Mouse (Mus musculus) neural tube, embryonic 11.5 days (tissue): ENCODE data around the gene Clip2. TPM values are rescaled to one million over a fixed set of nuclear protein-coding genes. Genes with fewer than 3 reads are reported as not detected.

Source experiments
- ATAC-seq: fragments of 200-750 bp; cut with Nextera tagmentation; 2 replicates; pipeline ENCODE4 v1.8.0; 2017; ENCODE audit warnings: moderate number of reproducible peaks, mild to moderate bottlenecking, moderate TSS enrichment, moderate library complexity; ENCODE audit not compliant: insufficient read depth, low FRiP score, low TSS enrichment
- DNase-seq: peaks from one replicate; pipeline ENCODE4 v3.0.0-alpha.2; 2015; ENCODE audit warnings: low spot score
- H3K27ac ChIP-seq: fragments of 300-500 bp; sonication (generic); 2 replicates; pipeline ENCODE4 v1.5.1; 2014; ENCODE audit warnings: low read depth, mild to moderate bottlenecking, low read length
- H3K27me3 ChIP-seq: fragments of 300-500 bp; sonication (generic); 2 replicates; pipeline ENCODE4 v1.6.1; 2014; ENCODE audit warnings: mild to moderate bottlenecking, low read length, mixed read lengths; ENCODE audit not compliant: control insufficient read depth, insufficient read depth
- H3K36me3 ChIP-seq: fragments of 300-500 bp; sonication (generic); 2 replicates; pipeline ENCODE4 v1.6.1; 2014; ENCODE audit warnings: mild to moderate bottlenecking, low read length, moderate library complexity, mixed read lengths; ENCODE audit not compliant: control insufficient read depth, insufficient read depth
- H3K4me1 ChIP-seq: fragments of 300-500 bp; sonication (generic); 2 replicates; pipeline ENCODE4 v1.6.1; 2014; ENCODE audit warnings: low read length, mixed read lengths; ENCODE audit not compliant: control insufficient read depth, insufficient read depth
- H3K4me2 ChIP-seq: fragments of 300-500 bp; sonication (generic); 2 replicates; pipeline ENCODE4 v1.6.1; 2014; ENCODE audit warnings: low read depth, mild to moderate bottlenecking, moderate library complexity
- H3K4me3 ChIP-seq: fragments of 300-500 bp; sonication (generic); 2 replicates; pipeline ENCODE4 v1.5.1; 2014; ENCODE audit warnings: low read depth, low read length
- H3K9ac ChIP-seq: fragments of 300-500 bp; sonication (generic); 2 replicates; pipeline ENCODE4 v1.6.1; 2014; ENCODE audit warnings: mild to moderate bottlenecking, low read length
- H3K9me3 ChIP-seq: fragments of 300-500 bp; sonication (generic); 2 replicates; pipeline ENCODE4 v1.6.1; 2016; ENCODE audit warnings: low read length; ENCODE audit not compliant: control insufficient read depth
- WGBS: fragments of 180-500 bp; shearing (Covaris S2); extraction: QIAGEN DNeasy Blood & Tissue Kit; methylation state at CpG from one replicate; pipeline ENCODE4 v1.1.7; 2014; 5-methylcytosine and 5-hydroxymethylcytosine counted together
- polyA plus RNA-seq: library from polyadenylated mRNA; unstranded; fragments of >200 nt; fragmentation: Nextera tagmentation; extraction: Ambion mirVana; gene quantifications from 2 replicates; pipeline ENCODE4 v1.2.1, GENCODE M21; 2014

The Clip2 gene
- polyA plus RNA-seq, 1 experiment from 2014 or later = 7.6 TPM

DNA sequence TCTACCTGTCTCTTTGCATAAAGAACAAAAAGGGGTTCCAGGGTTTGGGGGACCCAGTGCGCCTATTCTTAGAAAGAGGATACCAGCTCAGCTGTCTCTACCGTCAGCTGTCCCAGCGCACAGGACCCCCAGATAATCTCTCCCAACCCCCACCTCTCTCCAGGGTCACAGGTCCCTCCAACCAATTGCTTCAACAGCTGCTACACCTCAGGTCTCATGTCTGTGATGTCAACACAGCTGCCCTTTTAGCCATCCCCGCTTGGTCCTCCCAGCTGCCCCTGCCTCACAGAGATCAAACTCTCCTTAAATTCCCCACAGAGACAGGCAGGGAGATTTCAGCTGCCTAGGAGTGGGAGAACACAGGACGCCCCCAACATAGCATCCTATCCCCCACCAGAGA lies 28.5 kb downstream of the Clip2 start:
- H3K36me3 ChIP-seq = peaks cover 8% of the 10 kb centered on the region
- H3K27me3 ChIP-seq = no peaks in the 10 kb centered on the region
- no peak overlapping the region for H3K9ac ChIP-seq
- H3K4me1 ChIP-seq = no peaks in the 10 kb centered on the region
- no peak overlapping the region for H3K27ac ChIP-seq
- no peak overlapping the region for H3K4me2 ChIP-seq
- no peaks in the 10 kb centered on the region for H3K9me3 ChIP-seq
- DNase-seq = no peak
- 77% methylated on average over 5 of the region's 5 CpGs for WGBS
- no peak overlapping the region for H3K4me3 ChIP-seq
- ATAC-seq = no peak

- WGBS = 92% methylated on average over 26 of the region's 26 CpGs
- H3K27me3 ChIP-seq = no peaks in the 10 kb centered on the region
- no peaks in the 10 kb centered on the region for H3K4me1 ChIP-seq
- peaks cover 11% of the 10 kb centered on the region for H3K36me3 ChIP-seq
- no peaks in the 10 kb centered on the region for H3K9me3 ChIP-seq
- no peak overlapping the region for H3K4me3 ChIP-seq
- ATAC-seq (no peak), DNase-seq (no peak)
- no peak overlapping the region for H3K27ac ChIP-seq
- H3K4me2 ChIP-seq = no peak overlapping the region
- H3K9ac ChIP-seq = no peak overlapping the region
These were observed 29.7 kb downstream of the Clip2 start for GRCm38 (mm10) chr5:134522524-134522923.

DNA sequence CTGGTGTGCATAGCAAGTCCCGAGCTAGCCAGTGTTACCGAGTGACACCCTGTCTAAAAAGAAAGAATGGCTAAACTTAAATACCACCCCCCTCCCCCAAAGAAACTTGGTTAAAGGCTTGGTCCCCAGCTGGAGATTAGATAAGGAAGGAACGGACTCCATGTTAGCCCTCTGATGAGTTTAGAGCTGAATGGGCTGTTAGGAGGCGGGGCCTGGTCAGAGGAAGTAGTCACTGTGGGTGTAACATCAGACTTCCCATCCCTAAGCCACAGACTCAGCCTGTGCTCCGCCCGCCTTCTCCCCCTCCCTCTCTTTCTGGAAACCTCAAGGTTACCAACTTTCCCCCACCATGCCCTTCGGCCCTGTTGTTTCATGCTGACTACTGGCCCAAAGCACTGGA lies 30.4 kb downstream of the Clip2 start:
- Histone ChIP-seq H3K36me3 (peaks cover 17% of the 10 kb centered on the region), H3K9me3 (no peaks in the 10 kb centered on the region), H3K27me3 (no peaks in the 10 kb centered on the region), H3K9ac (no peak overlapping the region), H3K4me2 (no peak overlapping the region), H3K4me1 (no peaks in the 10 kb centered on the region), H3K27ac (no peak overlapping the region), H3K4me3 (no peak overlapping the region)
- DNase-seq = no peak
- 98% methylated on average over 7 of the region's 7 CpGs for WGBS
- ATAC-seq = no peak

DNA sequence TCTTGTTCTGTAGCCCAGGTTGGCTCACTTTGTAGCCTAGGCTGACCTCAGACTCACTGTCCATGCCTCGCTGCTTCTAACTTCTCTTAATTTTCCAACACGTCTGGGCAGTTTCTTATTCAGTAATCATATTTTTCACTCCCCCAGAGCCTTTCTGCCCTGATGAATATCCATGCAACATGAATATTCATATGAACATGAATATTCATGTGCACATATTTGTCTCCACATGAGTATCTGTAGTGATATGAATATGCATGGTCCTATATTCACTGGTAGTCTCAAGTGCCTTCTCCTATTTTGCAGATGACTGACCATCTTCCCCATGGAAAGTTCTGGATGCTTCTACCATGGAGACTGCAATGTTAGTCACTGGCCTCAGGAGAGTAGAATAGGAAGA lies 31.1 kb downstream of the Clip2 start:
- Histone ChIP-seq H3K4me3 (no peak overlapping the region), H3K27me3 (no peaks in the 10 kb centered on the region), H3K4me1 (no peaks in the 10 kb centered on the region), H3K9ac (no peak overlapping the region), H3K9me3 (no peaks in the 10 kb centered on the region), H3K36me3 (peaks cover 21% of the 10 kb centered on the region), H3K27ac (no peak overlapping the region), H3K4me2 (no peak overlapping the region)
- ATAC-seq (no peak), DNase-seq (no peak)
- 80% methylated on average over 2 of the region's 2 CpGs for WGBS

GRCm38 (mm10) chr5:134520120-134520519 lies 32.1 kb downstream of the Clip2 start:
- ATAC-seq (no peak), DNase-seq (no peak)
- Histone ChIP-seq H3K27me3 (no peaks in the 10 kb centered on the region), H3K36me3 (peaks cover 29% of the 10 kb centered on the region), H3K4me1 (no peaks in the 10 kb centered on the region), H3K27ac (no peak overlapping the region), H3K4me2 (no peak overlapping the region), H3K9me3 (no peaks in the 10 kb centered on the region), H3K4me3 (no peak overlapping the region), H3K9ac (no peak overlapping the region)
- WGBS = 94% methylated on average over 4 of the region's 4 CpGs

DNA sequence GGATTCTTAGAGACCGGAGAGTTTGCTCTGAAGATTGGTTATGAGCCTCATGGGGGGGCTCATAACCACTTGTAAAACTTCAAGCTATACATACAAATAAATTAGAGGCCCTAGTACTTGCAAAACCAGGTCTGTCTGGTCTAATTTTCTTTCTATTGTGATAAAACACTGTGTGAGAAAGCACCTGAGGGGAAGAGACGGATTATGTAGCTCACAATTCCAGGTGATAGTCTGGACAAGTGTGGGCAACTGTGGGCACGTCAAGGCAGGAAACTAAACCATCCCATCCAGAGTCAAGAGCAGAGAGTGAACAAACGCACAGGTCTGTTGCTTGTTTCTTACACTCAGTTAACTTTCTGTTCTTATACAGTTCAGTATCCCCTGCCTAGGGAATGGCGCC lies 32.8 kb downstream of the Clip2 start:
- no peak overlapping the region for H3K27ac ChIP-seq
- peaks cover 33% of the 10 kb centered on the region for H3K36me3 ChIP-seq
- DNase-seq = no peak
- H3K4me1 ChIP-seq = no peaks in the 10 kb centered on the region
- H3K9me3 ChIP-seq = no peaks in the 10 kb centered on the region
- no peak overlapping the region for H3K4me3 ChIP-seq
- no peak overlapping the region for H3K9ac ChIP-seq
- ATAC-seq = no peak
- no peak overlapping the region for H3K4me2 ChIP-seq
- H3K27me3 ChIP-seq = no peaks in the 10 kb centered on the region
- WGBS = 95% methylated on average over 5 of the region's 5 CpGs

DNA sequence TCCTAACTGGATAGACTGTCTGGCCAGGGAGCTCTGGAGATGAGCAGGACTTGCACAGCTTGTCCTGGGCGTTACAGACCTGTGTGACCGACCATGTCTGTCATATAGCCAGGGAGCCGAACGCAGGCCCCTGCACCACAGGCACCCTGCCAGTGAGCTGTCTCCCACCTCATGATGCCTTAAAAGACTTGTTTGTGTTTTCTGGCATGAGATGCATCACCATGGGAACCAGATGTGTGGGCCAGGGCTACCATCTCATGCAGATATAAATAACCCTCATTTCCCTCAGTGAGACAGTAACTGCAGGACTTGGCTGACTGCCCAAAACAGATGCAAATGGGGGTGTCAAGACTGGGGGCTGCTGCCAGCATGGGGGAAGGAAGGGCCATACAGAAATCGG lies 40.1 kb downstream of the Clip2 start:
- Histone ChIP-seq H3K27me3 (no peaks in the 10 kb centered on the region), H3K4me1 (no peaks in the 10 kb centered on the region), H3K27ac (no peak overlapping the region), H3K36me3 (peaks cover 28% of the 10 kb centered on the region), H3K9me3 (no peaks in the 10 kb centered on the region), H3K4me3 (no peak overlapping the region), H3K4me2 (no peak overlapping the region), H3K9ac (no peak overlapping the region)
- ATAC-seq (peak; percentile 58; the same call in 1 of the 2 replicates), DNase-seq (no peak)
- WGBS = 74% methylated on average over 5 of the region's 5 CpGs

DNA sequence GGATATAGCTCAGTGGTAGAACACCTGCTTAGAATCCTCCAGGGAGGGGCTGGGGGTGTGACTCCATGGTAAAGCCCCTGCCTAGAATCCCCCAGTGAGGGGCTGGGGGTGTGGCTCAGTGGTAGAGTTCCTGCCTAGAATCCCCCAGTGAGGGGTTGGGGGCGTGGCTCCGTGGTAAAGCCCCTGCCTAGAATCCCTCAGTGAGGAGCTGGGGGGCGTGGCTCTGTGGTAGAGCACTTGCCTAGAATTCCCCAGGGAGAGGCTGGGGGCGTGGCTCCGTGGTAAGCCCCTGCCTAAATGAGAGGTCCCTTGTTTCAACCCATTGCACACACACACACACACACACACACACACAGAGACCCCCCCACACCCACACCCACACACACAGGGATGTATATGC lies 42.0 kb downstream of the Clip2 start:
- Histone ChIP-seq H3K9ac (no peak overlapping the region), H3K9me3 (no peaks in the 10 kb centered on the region), H3K4me3 (no peak overlapping the region), H3K36me3 (peaks cover 16% of the 10 kb centered on the region), H3K4me2 (no peak overlapping the region), H3K4me1 (no peaks in the 10 kb centered on the region), H3K27me3 (no peaks in the 10 kb centered on the region), H3K27ac (no peak overlapping the region)
- ATAC-seq = no peak
- DNase-seq = no peak
- 91% methylated on average over 4 of the region's 5 CpGs for WGBS

GRCm38 (mm10) chr5:134508965-134509364 lies 43.3 kb downstream of the Clip2 start:
- Histone ChIP-seq H3K4me1 (no peaks in the 10 kb centered on the region), H3K36me3 (peaks cover 11% of the 10 kb centered on the region), H3K4me3 (no peak overlapping the region), H3K9me3 (no peaks in the 10 kb centered on the region), H3K27me3 (no peaks in the 10 kb centered on the region), H3K27ac (no peak overlapping the region), H3K9ac (no peak overlapping the region), H3K4me2 (no peak overlapping the region)
- DNase-seq = no peak
- no peak for ATAC-seq
- WGBS = 97% methylated on average over 5 of the region's 5 CpGs
